Mouse (Mus musculus) common myeloid progenitor, adult 5-6 weeks (primary cell): Measurements from ENCODE around the gene 4930544D05Rik. TPM values are rescaled to one million over a fixed set of nuclear protein-coding genes. Genes with fewer than 3 reads are reported as not detected.

ENCODE experiments used
- ATAC-seq: replicated peaks from 2 replicates; pipeline ENCODE4 v1.8.0; 2016; ENCODE audit warnings: low read depth, mild to moderate bottlenecking, moderate TSS enrichment, inconsistent platforms; ENCODE audit not compliant: poor library complexity, severe bottlenecking
- total RNA-seq: library from RNA; stranded (forward); fragments of 200-1000, 187-1606 nt; gene quantifications from 2 replicates; pipeline ENCODE4 v1.2.3, GENCODE M21; 2017

4930544D05Rik gene
- total RNA-seq, 1 experiment from 2014 or later = not detected

DNA sequence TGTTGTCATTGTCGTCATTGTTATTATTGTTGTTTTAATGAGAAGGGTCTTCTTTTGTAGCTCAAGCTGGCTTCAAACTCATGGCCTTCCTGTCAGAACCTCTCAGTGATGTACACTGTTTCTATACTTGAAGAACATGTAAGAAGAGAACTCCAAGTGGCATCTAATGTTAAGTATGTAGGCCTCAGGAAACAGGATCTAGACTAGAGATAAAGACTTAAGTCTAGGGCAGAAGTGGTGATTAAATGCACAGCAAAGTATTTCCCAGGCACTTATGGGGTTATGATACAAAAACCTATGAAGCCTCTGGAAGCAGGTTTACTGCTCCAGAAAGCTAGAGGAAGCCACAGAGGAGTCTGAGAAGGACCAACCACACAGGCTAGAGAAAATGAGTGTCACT, 22.6 kb downstream of the 4930544D05Rik start:
- no peak; the same call in 1 of the 2 replicates for ATAC-seq

GRCm38 (mm10) chr11:70638714-70639278, 23.1 kb downstream of the 4930544D05Rik start, which contains the start of gene Gp1ba:
Gene Gp1ba (plus strand): TSS chr11:70639122.
- peak; percentile 95 for ATAC-seq

GRCm38 (mm10) chr11:70639976-70640375, 24.3 kb downstream of the 4930544D05Rik start:
- no peak for ATAC-seq

- no peak for ATAC-seq
Observed at GRCm38 (mm10) chr11:70641241-70641640, 25.6 kb downstream of the 4930544D05Rik start.

DNA sequence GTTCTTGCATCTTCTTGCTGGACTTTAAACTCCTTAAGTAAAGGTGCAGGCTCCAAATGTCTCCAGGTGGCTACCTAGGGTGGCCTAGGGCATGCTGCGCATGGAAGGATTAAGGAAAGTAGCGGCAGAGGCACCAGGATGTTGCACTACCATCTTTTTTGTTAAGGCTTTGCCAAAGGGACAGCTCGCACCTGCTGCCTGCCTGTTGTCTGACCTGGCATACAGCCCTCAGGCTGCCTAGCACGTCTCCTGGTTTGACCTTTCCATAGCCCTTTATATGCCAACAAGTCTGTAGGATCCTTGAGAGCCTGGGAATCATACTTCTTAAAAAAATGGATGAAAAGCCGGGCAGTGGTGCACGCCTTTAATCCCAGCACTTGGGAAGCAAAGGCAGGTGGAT, 27.4 kb downstream of the 4930544D05Rik start:
- ATAC-seq = no peak

- no peak for ATAC-seq
Observed at GRCm38 (mm10) chr11:70644564-70645103, 29.0 kb downstream of the 4930544D05Rik start.

- ATAC-seq = no peak
Observed at GRCm38 (mm10) chr11:70645461-70646258, 30.0 kb downstream of the 4930544D05Rik start.

DNA sequence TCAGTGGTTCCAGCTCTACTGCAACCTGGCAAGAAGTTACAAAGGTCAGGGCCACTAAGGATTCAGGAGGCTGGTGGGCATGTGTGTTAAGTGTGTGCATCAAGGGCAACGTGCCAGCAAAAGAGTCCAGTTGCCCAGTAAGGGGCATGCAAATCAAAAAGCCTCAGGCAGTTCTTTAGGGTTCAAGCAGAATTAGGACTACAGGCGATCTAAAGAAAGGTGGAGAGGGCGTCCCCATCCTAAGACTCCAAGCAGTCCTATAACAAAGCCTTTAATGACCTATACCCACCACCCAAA, 30.6 kb downstream of the 4930544D05Rik start:
- no peak for ATAC-seq

DNA sequence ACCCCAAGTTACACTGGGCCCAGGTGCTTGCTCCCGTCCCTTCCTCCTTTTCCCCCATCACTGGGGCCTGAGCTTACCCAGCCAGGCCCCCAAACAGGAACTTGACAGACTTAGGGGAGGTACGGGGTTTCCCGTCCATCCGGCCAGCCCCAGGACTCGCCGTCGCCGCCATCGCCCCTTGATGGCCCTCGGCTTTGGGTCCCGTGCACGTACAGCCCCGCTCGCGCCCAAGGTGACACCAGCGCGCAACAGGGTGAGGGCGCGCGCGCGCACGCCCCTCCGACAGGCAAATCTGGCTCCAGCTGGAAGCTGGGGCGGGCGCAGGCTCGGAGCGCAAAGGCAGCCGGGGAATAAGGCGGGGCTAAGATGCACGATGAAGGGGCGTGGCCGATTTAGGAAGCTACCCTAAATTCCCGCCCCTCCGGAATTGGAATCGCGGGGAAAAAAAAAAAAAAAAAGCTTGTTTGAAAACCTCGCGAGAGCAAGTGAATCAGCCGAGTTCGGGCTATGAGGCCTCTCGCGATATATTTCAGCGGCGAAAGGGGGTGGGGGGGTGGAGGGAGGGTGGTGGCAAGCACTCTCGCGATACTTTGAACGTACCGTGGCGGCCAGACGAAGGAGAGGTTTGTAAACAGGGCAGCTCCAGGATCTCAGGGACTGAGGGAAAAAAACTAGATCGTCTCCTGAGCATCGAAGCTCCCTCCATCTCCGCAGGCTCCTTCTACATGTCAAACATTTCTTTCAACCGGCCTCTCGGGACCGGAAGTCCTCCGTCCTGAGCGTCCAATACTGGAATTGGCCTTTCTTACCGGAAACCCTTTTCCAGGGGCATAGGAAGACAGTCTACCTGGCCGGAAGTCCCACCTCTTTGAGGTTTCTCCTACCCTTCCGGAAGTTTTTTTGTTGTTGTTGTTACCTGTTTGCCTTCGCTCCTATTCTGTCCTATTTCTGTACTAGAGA, 31.3 kb downstream of the 4930544D05Rik start, which contains the start of the genes Rnf167 and Slc25a11:
Gene Rnf167, plus strand, starts transcription at position 545 of the 960 bp plus-strand sequence.
Gene Slc25a11, minus strand, starts transcription at position 789 of the 960 bp plus-strand sequence.
- ATAC-seq = peak; percentile 66

DNA sequence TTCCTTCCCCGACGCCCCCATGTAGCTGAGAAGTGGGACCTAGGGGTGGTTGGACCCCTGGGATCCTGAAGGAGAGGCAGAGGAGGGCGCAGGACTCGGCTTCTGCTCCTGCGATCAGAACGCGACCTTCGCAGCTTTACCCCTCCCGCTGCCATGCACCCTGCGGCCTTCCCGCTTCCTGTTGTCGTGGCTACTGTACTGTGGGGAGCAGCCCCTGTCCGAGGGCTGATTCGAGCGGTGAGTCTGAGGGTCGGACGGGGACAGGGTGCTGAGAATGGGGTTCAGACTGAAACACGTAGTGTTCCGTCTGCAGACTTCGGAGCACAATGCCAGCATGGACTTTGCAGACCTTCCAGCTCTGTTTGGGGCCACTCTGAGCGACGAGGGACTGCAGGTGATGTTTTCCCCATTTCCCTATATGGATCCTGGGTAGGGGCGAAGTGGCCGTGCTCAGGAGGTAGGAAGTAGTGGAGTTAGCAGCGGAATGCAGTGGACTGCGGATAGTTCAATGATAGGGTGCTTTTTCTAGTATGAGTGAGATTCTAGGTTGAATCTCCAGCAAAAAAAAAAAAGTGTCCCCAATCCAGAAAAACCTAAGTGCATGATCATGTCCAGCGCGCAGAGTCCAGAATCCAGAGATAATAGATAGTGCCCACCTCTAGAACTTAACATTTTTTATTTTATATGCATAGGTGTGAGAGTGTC, 32.2 kb downstream of the 4930544D05Rik start:
- ATAC-seq = 0 out of 2 replicates have a peak, but pooled peaks have one; percentile 7

- no peak for ATAC-seq
Observed at GRCm38 (mm10) chr11:70648512-70648911, 32.9 kb downstream of the 4930544D05Rik start.

GRCm38 (mm10) chr11:70649185-70649734, 33.6 kb downstream of the 4930544D05Rik start:
- ATAC-seq = no peak

DNA sequence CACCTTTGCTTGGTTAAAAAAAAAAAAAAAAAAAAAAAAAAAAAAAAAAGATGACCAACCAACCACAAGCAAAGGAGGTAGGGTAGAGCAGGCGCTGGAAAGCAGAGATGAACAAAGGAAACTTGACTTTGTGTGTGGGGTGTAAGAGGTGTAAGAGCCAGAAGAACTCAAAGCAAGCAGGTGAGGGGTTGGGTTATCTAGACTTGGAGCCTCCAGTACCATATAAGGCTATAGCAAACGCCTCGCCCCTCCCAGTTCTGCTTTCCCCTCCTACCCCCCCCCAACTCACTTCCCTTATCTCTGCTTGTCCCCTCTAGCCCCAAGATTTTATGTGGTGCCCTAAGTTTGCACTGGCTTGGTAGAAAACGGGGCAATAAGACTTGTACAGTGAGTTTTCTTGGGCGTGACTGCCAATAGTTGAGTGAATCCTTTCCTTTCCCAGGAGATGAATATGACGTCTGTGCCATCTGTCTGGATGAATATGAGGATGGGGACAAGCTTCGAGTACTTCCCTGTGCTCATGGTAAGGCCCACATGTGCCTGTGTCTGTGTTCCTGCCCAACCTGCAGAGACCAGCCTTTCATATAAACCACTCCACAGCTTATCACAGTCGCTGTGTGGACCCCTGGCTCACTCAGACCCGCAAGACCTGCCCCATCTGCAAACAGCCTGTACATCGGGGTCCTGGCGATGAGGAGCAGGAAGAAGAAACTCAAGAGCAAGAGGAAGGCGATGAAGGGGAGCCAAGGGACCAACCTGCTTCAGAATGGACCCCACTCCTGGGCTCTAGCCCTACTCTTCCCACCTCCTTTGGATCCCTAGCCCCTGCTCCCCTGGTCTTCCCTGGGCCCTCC, 34.9 kb downstream of the 4930544D05Rik start:
- ATAC-seq = no peak

DNA sequence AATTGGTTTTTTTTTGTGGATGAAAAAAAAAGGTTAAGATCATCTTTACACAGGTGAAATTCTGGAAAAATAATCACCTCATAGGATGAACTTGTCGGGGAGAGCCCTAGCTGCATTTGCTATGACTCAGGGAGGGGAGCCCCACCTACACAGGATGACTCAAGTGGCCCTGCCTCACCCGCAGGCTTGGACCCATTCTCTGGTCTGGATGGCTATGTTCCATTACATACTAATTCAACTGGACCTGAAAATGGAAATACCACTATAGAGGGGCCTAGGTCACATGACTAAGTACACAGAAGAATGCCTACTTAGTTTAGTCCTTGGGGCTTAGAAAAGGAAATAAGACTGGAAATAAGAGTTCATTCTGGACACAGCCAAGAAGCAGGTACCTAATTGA, 35.7 kb downstream of the 4930544D05Rik start:
- no peak for ATAC-seq

DNA sequence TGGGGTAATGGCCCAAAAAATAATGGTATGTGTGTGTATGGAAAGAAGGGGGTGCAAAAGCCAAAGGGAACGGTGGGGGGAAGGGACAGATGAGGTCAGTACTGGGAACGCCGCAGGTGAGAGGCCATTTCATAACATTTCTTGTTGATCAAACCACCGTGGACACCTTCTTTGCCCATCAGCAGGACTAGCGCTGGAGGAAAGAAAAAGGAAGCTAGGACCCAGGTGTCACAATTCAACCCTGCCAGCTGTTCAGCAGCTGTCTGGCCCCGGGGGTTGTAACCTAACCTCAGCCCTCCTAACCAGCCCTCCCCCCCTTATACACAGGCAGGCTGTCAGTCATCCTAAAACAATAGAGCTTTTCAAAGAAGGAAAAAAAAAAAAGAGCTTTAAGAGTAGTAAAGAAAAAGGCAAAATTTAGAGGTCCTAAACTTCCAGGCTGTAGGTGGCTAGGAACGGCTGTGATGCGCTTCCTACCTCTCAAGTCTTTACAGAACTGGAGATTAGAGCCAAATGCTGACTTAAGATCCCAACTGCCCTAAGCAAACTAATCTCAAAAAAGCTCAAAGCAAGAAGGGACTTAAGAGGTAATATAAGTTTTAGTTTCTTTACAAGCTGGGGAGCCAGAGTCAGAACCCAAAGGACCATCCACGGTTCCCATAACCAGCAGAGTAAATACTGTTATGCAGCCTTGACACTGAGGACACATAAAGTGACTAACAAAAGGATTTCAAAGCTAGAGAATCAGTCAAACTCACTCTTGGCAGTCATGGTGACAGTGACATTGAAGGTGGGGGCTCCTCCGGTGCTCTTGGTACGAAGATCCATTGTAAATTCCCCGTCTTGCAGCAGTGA, 36.6 kb downstream of the 4930544D05Rik start:
- ATAC-seq = no peak

DNA sequence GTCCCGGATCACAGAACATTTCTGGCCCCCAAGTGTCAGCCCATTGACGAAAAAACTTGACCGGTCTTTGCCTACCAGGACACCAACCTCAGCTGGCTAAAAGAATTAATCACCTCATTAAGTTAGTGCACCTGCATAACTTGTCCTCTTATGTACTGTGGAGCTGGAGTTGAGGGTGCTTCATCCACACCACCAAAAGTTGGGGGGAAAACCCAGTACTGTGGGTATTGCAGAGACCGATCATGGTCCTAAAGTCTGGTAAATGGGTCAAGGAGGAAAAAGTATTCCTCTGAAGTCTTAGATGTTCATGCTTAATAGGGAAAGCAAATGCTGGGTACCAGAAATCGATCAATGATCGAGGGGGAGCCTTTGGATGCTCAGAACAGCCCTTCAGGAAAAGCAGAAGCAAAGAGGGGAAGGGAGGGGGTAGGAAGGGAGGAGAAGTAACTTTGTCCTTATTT, 37.3 kb downstream of the 4930544D05Rik start:
- ATAC-seq = no peak
